Mouse (Mus musculus): ENCODE measurements around the gene Ccdc87.
A peak's percentile ranks its signal among the peaks of the same experiment; 100 is the strongest.
"Not testable (repeated sequence)": the region's sequence is repeated elsewhere in the genome, so short reads cannot be mapped to it uniquely, and the experiment has no call there.

The Ccdc87 gene

DNA sequence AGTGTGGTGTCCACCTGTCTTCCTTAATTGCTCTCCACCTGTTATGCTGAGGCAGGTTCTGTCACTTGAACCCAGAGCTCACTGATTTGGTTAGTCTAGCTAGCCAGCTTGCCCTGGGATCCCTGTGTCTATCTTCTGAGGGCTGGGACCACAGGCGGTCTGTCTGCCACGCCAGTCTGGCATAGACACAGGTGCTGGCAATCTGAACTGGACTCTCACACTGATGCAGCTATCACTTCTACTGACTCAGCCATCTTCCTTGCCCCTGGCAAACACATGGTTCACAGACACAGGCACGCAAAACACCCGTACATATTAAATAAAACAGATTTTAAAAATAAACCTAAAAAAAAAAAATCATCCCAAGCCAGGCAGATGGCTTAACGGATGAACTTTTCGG, 2.1 kb upstream of the Ccdc87 start:
- no peak for DNase-seq (ENCODE audit: extremely low read depth, insufficient read length, low spot score)

DNA sequence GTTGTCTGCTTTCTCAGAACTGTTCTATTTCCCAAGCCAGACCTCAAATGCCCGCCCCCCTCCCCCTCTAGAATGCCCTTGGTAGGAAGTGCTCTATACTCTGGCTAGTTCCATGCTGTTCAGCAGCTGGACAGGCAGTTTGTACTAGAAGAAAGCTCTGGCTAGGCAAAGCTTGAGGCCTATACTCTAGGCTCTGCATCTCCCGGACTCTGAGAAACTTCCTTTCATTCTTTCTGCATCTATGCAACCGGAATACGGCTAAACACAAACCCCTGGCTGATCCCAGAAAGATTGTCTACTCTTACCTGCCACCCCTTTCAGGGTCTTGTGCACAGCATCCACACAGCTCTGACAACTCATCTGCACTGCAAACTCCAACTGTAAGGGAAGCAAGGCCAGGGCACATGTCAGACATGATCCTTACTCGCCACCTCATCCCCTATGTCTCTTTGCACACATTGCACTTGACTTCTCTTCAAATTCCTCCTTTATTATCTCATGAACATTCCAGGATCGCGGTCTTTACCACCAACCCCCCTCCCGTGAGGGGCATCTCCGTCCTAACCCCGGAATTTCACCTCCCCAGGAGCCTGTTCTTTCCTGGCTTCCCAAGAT, 533 bp upstream of the Ccdc87 start:
- DNase-seq (ENCODE audit: extremely low read depth, insufficient read length, low spot score) = no peak

GRCm38 (mm10) chr19:4840848-4841247, 1.7 kb downstream of the Ccdc87 start:
- no peak for DNase-seq (ENCODE audit: extremely low read depth, insufficient read length, low spot score)

DNA sequence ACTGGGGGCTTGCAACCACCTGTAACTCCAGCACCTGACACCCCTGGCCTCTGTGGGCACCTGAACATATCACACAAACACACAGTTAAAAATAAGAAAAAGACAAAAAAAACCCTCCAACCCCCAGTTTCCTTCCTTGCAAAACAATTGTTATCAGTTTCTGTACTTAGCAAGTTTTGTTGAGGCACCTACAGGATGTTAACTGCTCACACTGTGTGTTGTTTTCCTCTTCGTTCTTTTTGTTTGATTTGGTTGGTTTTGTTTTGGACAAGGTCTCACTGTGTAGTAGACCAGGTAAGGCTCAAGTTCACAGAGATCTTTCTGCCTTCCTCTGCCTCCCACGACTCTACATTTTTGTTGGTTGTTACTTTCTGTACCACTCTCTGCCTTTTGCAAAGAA, 3.4 kb downstream of the Ccdc87 start:
- DNase-seq (ENCODE audit: extremely low read depth, insufficient read length, low spot score) = no peak

GRCm38 (mm10) chr19:4845846-4846245, 6.7 kb downstream of the Ccdc87 start:
- DNase-seq (ENCODE audit: extremely low read depth, insufficient read length, low spot score) = no peak

DNA sequence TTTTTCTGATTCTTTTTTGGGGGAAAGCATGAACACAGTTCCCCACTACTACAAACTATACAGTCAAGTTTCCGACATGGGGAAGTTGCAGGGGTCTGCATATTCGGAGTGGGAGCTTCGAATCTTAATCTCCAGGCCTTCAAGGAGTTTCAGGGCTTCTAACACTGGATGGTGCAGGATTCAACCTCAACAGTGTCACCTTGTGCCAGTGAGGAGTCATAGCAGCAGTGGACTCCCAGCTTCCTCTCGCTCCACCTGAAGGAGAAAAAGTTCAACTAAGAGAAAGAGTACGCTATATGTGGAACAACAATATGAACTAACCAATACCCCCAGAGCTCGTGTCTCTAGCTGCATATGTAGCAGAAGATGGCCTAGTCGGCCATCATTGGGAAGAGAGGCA, 8.3 kb downstream of the Ccdc87 start:
- no peak for DNase-seq (ENCODE audit: extremely low read depth, insufficient read length, low spot score)

DNA sequence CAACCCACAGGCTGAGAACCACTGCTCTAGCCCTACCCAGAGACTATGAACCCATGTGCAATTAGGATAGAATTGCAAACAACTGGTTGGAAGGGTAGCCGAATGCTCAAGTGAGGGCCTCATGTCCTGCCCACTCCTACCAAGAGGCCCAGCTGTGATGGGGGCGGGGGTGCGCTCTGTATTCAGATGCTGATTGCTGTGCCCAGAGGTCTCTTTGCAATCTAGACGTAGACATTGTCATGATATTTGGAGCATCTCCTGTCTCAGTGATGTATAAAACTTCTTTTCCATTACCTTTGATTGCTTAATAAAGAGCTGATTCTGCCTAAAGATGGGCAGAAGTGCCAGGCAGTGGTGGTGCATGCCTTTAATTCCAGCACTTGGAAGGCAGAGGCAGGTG, 10.6 kb downstream of the Ccdc87 start:
- DNase-seq (ENCODE audit: extremely low read depth, insufficient read length, low spot score) = no peak

GRCm38 (mm10) chr19:4850281-4850680, 11.1 kb downstream of the Ccdc87 start:
- DNase-seq (ENCODE audit: extremely low read depth, insufficient read length, low spot score) = no peak

DNA sequence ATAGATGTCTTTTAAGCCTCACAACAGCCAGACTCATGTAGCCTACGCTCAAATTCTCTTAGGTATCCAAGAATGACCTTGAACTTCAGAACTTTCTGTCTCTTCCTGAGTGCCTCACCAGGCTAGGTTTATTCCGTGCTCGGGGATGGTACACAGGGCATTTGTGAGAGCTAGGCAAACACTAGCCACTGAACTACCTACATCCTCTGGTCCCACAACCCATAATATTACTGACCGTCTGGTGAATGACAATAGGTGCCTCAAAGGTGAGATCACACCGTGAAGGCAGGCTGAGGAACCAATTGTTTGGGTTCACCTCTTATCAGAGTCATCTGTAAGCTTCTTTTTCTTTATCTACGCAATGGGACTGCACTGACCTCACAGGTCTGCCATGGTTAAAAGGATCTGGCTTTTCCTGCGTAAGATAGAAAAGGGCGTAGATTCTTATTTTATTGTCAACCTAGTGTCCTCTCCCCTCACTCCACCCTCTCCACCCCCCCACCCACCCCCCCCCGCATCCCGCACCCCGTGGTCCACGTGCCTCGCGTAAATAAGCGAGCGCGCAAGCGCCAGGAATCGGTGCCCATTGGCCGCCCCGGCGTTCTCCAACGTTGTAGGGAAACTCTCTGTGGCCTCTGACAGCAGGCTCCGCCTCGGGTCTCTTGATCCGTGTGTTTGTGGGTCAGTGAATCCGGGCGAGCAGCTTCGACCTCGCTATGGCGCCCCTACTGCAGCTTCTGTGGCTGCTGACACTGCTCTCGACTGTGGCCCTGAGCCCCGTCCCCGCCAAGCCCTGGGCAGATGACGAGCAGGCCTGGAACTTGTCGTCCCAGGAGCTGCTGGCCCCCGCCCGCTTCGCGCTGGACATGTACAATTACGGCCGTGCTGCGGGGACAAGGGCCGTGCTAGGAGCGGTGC, 15.6 kb downstream of the Ccdc87 start, which contains the start of gene Ctsf:
Gene Ctsf, plus strand, starts transcription at position 579 of the 918 bp plus-strand sequence.
- no peak for DNase-seq (ENCODE audit: extremely low read depth, insufficient read length, low spot score)

DNA sequence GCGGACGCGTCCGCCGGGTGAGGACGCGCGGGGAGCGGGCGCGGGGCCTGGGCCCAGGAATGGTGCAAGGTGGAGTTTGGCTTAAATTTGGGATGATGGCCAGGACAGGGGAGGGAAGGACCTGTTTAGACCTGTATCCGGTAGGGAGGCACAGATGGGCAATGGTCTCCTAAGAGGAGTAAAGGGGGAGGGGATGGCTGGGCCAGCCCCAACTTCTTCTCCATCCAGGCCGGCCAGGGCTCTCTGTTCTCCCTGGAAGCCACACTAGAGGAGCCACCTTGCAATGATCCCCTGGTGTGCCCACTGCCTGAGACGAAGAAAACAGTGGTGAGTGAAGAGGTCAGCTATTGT, 16.3 kb downstream of the Ccdc87 start:
- DNase-seq (ENCODE audit: extremely low read depth, insufficient read length, low spot score) = no peak

- DNase-seq (ENCODE audit: extremely low read depth, insufficient read length, low spot score) = no peak
Observed at GRCm38 (mm10) chr19:4855951-4856350, 16.8 kb downstream of the Ccdc87 start.

DNA sequence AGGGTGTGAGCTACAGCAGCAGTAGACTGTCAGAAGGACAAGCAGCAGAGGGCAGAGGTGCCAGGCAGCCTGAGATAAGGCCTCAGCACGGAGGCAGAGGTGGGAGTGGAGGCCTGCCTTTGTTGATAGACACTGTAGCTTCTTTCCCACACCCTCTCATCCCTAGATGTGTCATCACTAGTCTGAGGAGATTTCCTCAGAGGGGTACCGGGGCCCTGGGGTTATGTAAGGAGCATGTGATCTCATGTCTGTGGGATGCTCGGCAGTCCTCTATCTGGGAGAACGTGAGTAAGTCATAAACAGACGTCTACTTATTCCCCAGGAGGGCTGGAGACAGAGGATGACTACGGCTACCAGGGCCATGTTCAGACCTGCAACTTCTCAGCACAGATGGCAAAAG, 19.9 kb downstream of the Ccdc87 start:
- DNase-seq (ENCODE audit: extremely low read depth, insufficient read length, low spot score) = no peak

DNA sequence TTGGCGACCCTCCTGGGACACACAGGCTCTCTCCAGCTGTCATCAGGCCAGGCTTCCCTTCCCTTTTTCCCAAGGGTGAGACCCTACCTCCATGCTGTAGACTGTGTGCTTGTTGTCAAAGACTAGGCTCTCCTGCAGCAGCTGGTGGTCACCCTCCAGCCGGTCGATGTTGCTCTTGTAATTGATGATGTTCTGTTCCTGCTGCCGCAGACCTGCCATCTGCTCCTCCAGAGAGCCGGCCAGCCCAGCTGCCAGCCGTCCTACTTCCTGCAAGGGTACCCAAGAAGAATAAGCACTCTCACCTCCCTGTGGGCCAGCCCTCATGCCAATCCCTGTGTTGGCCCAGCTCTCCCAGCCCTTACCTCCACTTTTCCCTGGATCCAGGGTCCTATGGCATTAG, 23.9 kb downstream of the Ccdc87 start:
- no peak for DNase-seq (ENCODE audit: extremely low read depth, insufficient read length, low spot score)

- no peak for DNase-seq (ENCODE audit: extremely low read depth, insufficient read length, low spot score)
Observed at GRCm38 (mm10) chr19:4865147-4865546, 26.0 kb downstream of the Ccdc87 start.

- not testable (repeated sequence) for DNase-seq (ENCODE audit: extremely low read depth, insufficient read length, low spot score)
Observed at GRCm38 (mm10) chr19:4874613-4875012, 35.4 kb downstream of the Ccdc87 start.

DNA sequence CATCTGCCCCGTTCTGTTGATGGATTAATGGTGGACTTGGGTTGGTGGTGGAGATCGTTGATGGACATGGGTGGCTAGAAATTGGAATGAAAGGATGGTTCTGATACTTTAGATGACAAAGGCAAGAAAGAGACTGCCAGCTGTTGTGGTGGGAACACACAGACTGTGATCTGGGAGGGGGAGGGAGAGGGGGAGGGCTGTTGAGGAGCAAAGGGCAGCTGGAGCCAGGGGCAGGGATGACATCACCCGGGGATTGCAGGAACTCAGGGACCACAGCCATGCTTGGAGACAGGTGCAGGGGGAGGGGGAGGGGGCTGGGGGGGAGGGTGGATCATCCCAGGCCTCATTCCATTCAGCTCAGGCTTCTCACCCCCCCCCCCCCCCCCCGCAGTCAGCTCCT, 37.1 kb downstream of the Ccdc87 start:
- DNase-seq (ENCODE audit: extremely low read depth, insufficient read length, low spot score) = no peak

DNA sequence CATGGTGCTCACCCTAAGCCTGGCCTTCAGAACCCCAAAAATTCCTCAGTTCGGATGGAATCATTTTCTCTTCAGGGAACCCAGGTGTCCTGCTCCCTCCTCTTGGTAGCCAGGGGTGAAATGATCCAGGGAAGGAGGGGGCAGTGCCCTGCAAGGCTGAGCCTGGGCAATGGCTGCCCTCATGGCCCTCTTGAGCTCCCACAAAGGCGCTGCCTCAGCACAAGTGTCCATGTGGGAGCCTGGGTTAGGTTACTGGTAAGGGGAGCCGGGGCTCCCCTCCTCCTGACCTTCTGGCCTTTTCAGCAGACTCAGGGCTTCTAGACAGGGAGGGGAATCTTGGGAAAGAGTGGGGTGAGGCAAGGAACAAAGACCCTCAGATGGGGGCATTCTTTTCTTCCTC, 37.6 kb downstream of the Ccdc87 start:
- DNase-seq (ENCODE audit: extremely low read depth, insufficient read length, low spot score) = no peak

GRCm38 (mm10) chr19:4877785-4878184, 38.6 kb downstream of the Ccdc87 start, which contains the start of gene Actn3:
TSS of gene Actn3 (minus strand) at chr19:4877909.
- DNase-seq (ENCODE audit: extremely low read depth, insufficient read length, low spot score) = no peak

- DNase-seq (ENCODE audit: extremely low read depth, insufficient read length, low spot score) = peak; percentile 91
Observed at GRCm38 (mm10) chr19:4878405-4879323, 39.5 kb downstream of the Ccdc87 start, which contains the start of gene Zdhhc24. TSS of gene Zdhhc24 (plus strand) at chr19:4878668.

GRCm38 (mm10) chr19:4879324-4879703, 40.1 kb downstream of the Ccdc87 start:
- DNase-seq (ENCODE audit: extremely low read depth, insufficient read length, low spot score) = no peak

GRCm38 (mm10) chr19:4883961-4884360, 44.8 kb downstream of the Ccdc87 start:
- DNase-seq (ENCODE audit: extremely low read depth, insufficient read length, low spot score) = no peak

All from 3134 (cell line).